Mouse (Mus musculus) liver, postnatal 0 days (tissue): Measurements from ENCODE around the gene Tia1.

ENCODE experiments used
- CTCF ChIP-seq: sonication (generic); IDR thresholded peaks from 2 replicates; pipeline ENCODE4 v1.5.1; 2016; ENCODE audit warnings: antibody characterized with exemption, low read depth
- EP300 ChIP-seq: IDR thresholded peaks from 2 replicates; pipeline ENCODE4 v1.6.1; 2016; ENCODE audit warnings: antibody characterized with exemption, low read depth, mild to moderate bottlenecking

DNA sequence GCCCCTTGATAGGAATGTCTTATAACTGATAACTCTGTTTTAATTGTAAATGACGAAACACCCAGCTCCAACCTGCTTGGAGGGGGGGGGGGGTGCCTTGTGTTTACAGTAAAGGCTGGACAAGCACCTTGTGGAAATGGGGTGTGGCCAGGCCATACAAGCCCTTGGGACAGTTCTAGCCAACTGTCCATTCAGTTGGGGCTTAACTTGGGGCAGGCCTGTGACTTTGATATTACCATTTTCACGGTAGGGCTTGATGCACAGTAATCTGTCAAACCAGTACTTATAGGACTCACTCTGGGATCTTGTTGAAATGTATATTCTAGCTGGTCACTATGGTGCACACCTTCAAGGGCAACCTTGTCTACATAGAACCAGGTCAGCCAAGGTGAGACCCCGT lies 67.3 kb downstream of the Tia1 start:
- TF ChIP-seq CTCF (no peak), EP300 (no peak)
